Mouse (Mus musculus): ENCODE measurements around the gene Pgf.

DNA sequence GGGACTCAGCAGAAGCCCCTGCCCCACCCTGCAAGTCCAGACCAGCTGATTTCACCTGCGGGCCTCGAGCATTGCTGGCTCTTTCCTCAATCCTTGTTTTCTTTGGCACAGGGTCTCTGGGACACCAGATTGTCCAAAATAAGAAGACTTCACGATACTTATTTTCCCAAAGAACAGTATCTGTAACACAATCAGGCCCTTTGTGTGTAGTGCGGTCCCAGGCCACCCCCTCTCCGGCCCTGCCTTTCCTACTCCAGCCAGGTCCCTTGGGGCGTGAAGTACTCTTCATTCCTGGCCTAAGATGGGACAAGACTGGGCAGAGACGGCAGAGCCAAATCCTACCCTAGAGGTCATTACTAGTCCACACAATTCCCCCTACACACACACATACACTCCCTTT, 24.6 kb upstream of the Pgf start:
- no peak for TF ChIP-seq CTCF (IDR thresholded peaks at IDR 0.05; ENCODE audit: low read depth)
- no peak for TF ChIP-seq EP300 (IDR thresholded peaks at IDR 0.05; ENCODE audit: low read depth)

All from liver, postnatal 0 days (tissue).